Mouse (Mus musculus) megakaryocyte, embryonic 14.5 days (primary cell): Measurements from ENCODE around the gene Col4a3bp. TPM values are rescaled to one million over a fixed set of nuclear protein-coding genes. Genes with fewer than 3 reads are reported as not detected.

ENCODE experiments used
- H3K27me3 ChIP-seq: replicated peaks from 2 replicates; pipeline ENCODE3; 2012; ENCODE audit warnings: inconsistent platforms
- H3K36me3 ChIP-seq: replicated peaks from 2 replicates; pipeline ENCODE3; 2012; ENCODE audit warnings: low read length, inconsistent platforms, mixed read lengths
- H3K4me1 ChIP-seq: 2 replicates; pipeline ENCODE4 v1.6.1; 2012; ENCODE audit warnings: inconsistent platforms
- H3K4me3 ChIP-seq: replicated peaks from 2 replicates; pipeline ENCODE3; 2012; ENCODE audit warnings: moderate library complexity, mild to moderate bottlenecking, inconsistent platforms
- H3K9me3 ChIP-seq: 2 replicates; pipeline ENCODE4 v1.6.1; 2012; ENCODE audit warnings: inconsistent platforms
- FLI1 ChIP-seq: IDR thresholded peaks from 2 replicates; pipeline ENCODE4 v1.6.1; 2012; ENCODE audit warnings: low read length, inconsistent platforms, mixed read lengths
- GATA1 ChIP-seq: IDR thresholded peaks from 3 replicates; pipeline ENCODE4 v1.6.1; 2012; ENCODE audit warnings: mixed read lengths, low read length, inconsistent platforms, borderline replicate concordance
- polyA plus RNA-seq: library from polyadenylated mRNA; stranded (reverse); fragments of >175 nt; gene quantifications from 2 replicates; pipeline ENCODE4 v1.2.3, GENCODE M21; 2012; ENCODE audit warnings: low replicate concordance; ENCODE audit not compliant: insufficient read depth

The Col4a3bp gene
- polyA plus RNA-seq, 1 experiment, result 2.6 TPM

DNA sequence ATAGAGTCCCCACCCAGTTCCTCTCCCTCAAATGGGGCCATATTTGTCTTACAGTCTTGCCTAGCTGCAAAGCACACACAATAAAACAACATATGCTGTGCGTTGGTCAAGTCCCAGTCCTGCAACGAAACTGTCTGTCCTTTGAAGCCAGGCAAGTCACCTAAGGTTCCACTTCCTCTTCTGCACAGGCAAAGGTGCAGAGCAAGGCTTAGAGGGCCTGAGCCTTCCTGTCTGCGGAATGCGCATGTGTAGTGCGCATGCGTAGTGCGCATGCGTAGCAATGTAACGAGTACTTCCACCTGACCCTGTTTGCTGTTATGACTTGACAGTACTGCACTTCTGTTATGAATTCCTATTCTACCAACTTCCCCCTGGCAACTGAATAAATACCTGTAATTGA lies 26.2 kb upstream of the Col4a3bp start:
- no peak for TF ChIP-seq GATA1
- TF ChIP-seq FLI1, result no peak
- H3K9me3 ChIP-seq, result no peaks in the 10 kb centered on the region
- peaks cover 69% of the 10 kb centered on the region for H3K36me3 ChIP-seq
- H3K4me3 ChIP-seq, result no peak overlapping the region
- H3K27me3 ChIP-seq, result no peaks in the 10 kb centered on the region
- peaks cover 68% of the 10 kb centered on the region for H3K4me1 ChIP-seq

DNA sequence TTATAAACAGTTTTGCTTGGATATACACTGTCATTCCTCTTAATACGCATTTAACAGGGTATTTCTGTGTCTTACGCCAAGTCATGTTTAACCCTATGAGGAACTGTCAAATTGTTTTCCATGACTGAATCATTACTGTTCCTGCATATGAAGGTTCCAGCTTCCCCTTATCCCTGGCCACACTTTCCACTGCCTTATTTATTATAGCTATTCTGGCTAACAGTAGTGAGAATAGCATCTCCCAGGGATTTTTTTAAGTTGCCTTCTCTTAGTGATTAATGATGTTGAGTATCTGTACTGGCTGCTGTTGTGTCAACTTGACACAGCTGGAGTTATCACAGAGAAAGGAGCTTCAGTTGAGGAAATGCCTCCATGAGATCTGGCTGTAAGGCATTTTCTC lies 25.1 kb upstream of the Col4a3bp start:
- peaks cover 70% of the 10 kb centered on the region for H3K36me3 ChIP-seq
- no peak for TF ChIP-seq GATA1
- TF ChIP-seq FLI1, result no peak
- H3K27me3 ChIP-seq, result no peaks in the 10 kb centered on the region
- H3K9me3 ChIP-seq, result no peaks in the 10 kb centered on the region
- H3K4me1 ChIP-seq, result peaks cover 63% of the 10 kb centered on the region
- H3K4me3 ChIP-seq, result no peak overlapping the region

DNA sequence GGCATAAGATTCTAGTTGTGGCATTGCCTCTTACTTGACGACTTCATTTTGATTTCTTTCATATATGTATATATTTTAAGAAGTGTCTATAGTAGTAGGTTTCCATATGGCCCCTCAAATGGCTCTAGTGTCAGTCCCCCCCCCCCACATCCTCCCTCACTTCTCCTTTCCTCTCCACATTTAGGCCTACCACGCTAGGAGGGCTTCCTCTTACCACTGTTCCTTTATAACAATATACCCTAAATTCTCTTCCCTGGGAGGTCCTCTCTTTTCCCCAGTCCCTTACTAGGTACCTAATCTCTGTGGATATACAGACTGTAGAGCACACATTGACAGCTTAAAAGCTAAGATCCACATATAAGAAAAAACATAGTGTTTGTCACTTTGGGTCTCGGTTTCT lies 21.1 kb upstream of the Col4a3bp start:
- peaks cover 42% of the 10 kb centered on the region for H3K36me3 ChIP-seq
- H3K27me3 ChIP-seq, result no peaks in the 10 kb centered on the region
- H3K9me3 ChIP-seq, result no peaks in the 10 kb centered on the region
- TF ChIP-seq FLI1 (no peak), GATA1 (no peak)
- H3K4me1 ChIP-seq, result peaks cover 51% of the 10 kb centered on the region
- no peak overlapping the region for H3K4me3 ChIP-seq

DNA sequence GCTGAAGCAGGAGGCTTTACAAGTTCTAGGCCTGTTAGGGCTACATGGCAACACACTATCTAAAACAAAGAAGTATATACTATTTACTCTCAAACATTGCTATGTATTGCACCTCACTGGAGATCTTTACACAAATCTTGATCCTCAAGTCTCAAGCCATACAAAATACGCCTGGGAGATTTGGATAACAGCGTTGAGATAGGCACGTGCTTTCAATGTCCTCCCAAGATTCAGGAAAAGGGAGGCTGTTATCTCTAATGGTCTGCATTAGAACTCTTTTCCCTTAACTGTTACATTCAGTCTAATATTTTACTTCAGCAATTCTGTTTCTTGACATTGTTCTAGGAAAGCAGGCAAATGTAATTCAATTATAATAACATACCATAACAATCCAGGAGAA lies 15.4 kb upstream of the Col4a3bp start:
- TF ChIP-seq GATA1 (no peak), FLI1 (no peak)

DNA sequence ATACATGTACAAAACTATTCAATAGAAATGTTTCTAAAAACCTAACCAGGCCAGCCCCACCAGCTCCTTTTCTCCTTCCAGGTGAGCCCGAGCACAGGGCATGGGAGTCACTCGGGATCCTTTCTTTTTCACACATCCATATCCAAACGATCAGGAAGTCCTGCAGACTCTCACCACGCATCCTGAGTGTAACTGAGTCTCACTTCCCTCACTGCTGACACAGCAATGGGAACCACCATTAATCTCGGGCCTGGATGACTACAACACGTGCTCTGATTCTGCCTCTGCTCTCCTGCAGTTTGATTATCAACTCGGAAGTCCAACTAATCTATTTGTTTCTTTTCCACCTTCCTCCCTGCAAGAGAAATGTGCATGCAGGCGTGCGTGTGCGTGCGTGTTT lies 14.6 kb upstream of the Col4a3bp start:
- Histone ChIP-seq H3K27me3 (no peaks in the 10 kb centered on the region), H3K4me3 (no peak overlapping the region)
- TF ChIP-seq GATA1 (no peak), FLI1 (no peak)

More for the DNA sequence above, 15.4 kb upstream of the Col4a3bp start:
- Histone ChIP-seq H3K9me3 (peaks cover 11% of the 10 kb centered on the region; the same call in 1 of the 2 replicates), H3K4me1 (peaks cover 46% of the 10 kb centered on the region), H3K36me3 (peaks cover 51% of the 10 kb centered on the region), H3K27me3 (no peaks in the 10 kb centered on the region), H3K4me3 (no peak overlapping the region)

DNA sequence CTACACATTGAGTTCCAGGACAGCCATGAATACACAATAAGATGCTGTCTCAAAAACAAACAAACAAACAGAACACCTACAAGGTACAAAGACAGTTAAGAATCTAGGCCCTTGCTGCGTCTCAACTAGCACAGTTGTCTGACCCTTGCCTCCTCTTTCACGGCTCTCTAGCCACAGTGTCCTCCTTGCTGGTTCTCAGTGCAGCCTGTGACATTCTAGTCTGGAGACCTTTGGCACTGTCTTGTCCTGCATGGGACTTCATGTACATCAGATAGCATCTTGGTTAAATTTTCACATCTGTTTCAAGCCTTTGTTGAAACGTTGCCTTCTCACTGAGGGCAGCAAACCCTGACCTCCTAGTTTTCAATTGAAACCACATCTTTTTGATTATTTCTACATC lies 13.6 kb upstream of the Col4a3bp start:
- Histone ChIP-seq H3K27me3 (no peaks in the 10 kb centered on the region), H3K36me3 (peaks cover 52% of the 10 kb centered on the region), H3K4me3 (no peak overlapping the region), H3K9me3 (peaks cover 11% of the 10 kb centered on the region; the same call in 1 of the 2 replicates), H3K4me1 (peaks cover 55% of the 10 kb centered on the region)
- TF ChIP-seq GATA1, result no peak
- no peak for TF ChIP-seq FLI1

More for the DNA sequence above, 14.6 kb upstream of the Col4a3bp start:
- Histone ChIP-seq H3K36me3 (peaks cover 52% of the 10 kb centered on the region), H3K4me1 (peaks cover 49% of the 10 kb centered on the region), H3K9me3 (peaks cover 11% of the 10 kb centered on the region; the same call in 1 of the 2 replicates)

DNA sequence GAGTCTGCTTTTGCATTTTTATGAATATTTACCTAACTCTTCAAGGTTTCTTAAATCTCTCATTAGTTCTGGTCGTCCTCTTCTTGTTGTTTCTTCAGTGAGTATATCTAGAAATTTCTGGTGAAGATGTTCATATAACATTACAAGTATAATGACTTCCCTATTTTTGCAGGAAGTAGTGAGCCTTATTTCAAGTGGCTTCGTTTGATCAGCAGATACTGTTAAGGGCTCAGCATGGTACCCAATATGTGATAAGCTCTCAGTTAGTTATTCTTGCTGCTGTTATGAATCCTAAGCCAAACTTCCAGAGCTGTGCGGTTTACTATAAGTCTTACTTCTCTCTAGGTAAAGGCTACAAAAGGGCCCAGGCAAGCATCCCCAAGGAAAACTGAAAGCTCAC lies 12.9 kb upstream of the Col4a3bp start:
- no peaks in the 10 kb centered on the region for H3K27me3 ChIP-seq
- peaks cover 52% of the 10 kb centered on the region for H3K36me3 ChIP-seq
- peaks cover 11% of the 10 kb centered on the region; the same call in 1 of the 2 replicates for H3K9me3 ChIP-seq
- TF ChIP-seq FLI1 (no peak), GATA1 (no peak)
- H3K4me3 ChIP-seq, result no peak overlapping the region
- H3K4me1 ChIP-seq, result peaks cover 56% of the 10 kb centered on the region

DNA sequence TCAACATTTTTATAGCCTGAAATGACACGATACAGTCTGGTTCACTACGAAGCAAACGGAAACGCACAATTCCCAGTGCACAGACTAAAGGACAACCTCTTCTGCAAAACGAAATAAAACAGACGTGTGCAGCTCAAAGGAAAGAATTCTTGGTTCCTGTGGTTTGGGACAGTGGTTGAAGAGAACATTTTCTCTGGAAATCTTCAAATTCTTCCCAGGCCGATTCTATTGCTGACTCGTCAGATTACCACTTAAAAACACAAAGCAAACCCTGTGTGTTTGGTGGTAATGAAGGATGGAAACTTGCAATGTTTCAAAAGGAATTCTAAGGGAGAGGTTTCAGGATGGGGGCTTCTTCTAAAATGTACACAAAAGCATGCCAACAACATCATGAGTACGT lies 12.4 kb upstream of the Col4a3bp start:
- TF ChIP-seq FLI1 (no peak), GATA1 (no peak)
- Histone ChIP-seq H3K4me1 (peaks cover 56% of the 10 kb centered on the region), H3K27me3 (no peaks in the 10 kb centered on the region), H3K9me3 (peaks cover 11% of the 10 kb centered on the region; the same call in 1 of the 2 replicates), H3K36me3 (peaks cover 51% of the 10 kb centered on the region), H3K4me3 (no peak overlapping the region)

DNA sequence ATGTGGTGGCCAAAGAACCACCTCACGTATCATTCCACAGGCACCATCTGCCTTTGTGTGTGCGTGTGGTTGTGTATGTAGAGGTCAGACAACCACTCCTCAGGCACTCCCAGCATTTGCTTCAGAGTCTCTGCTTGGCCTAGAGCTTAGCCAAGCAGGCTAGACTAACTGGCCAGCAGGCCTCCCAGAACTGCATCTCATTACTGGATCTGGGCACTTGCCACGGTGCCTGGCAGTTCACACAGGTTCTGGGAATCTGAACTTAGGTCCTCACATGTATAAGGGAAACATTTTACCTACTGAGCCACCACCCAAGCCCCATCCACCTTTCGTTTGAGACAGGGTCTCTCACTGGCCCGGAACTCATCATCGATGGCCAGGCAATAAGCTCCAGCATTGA lies 10.2 kb upstream of the Col4a3bp start:
- H3K4me1 ChIP-seq, result peaks cover 59% of the 10 kb centered on the region
- peaks cover 41% of the 10 kb centered on the region for H3K36me3 ChIP-seq
- peaks cover 11% of the 10 kb centered on the region; the same call in 1 of the 2 replicates for H3K9me3 ChIP-seq
- no peak for TF ChIP-seq GATA1
- TF ChIP-seq FLI1, result no peak
- H3K4me3 ChIP-seq, result no peak overlapping the region
- no peaks in the 10 kb centered on the region for H3K27me3 ChIP-seq

DNA sequence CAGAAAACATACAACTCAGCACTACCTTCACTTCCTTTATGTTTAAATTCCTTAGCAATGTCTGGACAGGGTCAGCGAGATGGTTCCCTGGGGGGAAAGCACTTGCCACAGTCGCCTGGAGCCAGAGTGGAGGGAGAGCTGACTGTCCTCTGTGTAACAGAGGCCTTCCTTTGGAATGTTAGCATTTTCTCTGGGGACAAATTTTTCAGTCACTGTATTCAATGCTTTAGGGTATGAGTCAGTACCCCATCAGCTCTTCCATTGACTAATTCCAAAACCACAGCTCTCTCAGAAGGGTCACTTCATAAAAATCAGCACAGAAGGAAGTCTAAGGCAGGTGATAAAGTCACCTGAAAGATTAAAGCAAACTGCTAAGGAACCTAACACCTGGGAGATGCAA lies 8.7 kb upstream of the Col4a3bp start:
- H3K4me3 ChIP-seq, result no peak overlapping the region
- peaks cover 53% of the 10 kb centered on the region for H3K4me1 ChIP-seq
- H3K9me3 ChIP-seq, result peaks cover 10% of the 10 kb centered on the region; the same call in 1 of the 2 replicates
- H3K36me3 ChIP-seq, result peaks cover 30% of the 10 kb centered on the region
- H3K27me3 ChIP-seq, result no peaks in the 10 kb centered on the region
- no peak for TF ChIP-seq FLI1
- no peak for TF ChIP-seq GATA1
